Mouse (Mus musculus): ENCODE results near the gene Ltbp4. TPM values are rescaled to one million over a fixed set of nuclear protein-coding genes. Genes with fewer than 3 reads are reported as not detected.
A peak's percentile ranks its signal among the peaks of the same experiment; 100 is the strongest.

Ltbp4 gene
- 2.2 and 2.9 TPM in 2 replicates for total RNA-seq (2012; rRNA removed)
- polyA plus RNA-seq (2012; ENCODE audit: insufficient read depth in 1 of 2, insufficient read length in 2 of 2, low read depth in 1 of 2, low replicate concordance in 2 of 2, missing spikeins in 1 of 2), result 10 to 100 TPM in 1 of 2 experiments, not detected in 1; 14.2 TPM

GRCm38 (mm10) chr7:27337175-27337853 is at the start of gene Ltbp4:
Gene Ltbp4 (minus strand): TSS chr7:27337692.
- H3K36me3 ChIP-seq (ENCODE audit: control insufficient read depth in 1 of 2, insufficient read depth in 2 of 2, low read length in 2 of 2), result peaks cover 0 to 2% of the 10 kb centered on the region in 2 experiments; a peak in 2 of 4 replicates
- peak within 1 kb of the TSS in 1 of 2 experiments; percentile 15; a peak in 1 of 4 replicates for H3K4me3 ChIP-seq (ENCODE audit: control insufficient read depth in 1 of 2, insufficient read depth in 1 of 2, low read depth in 2 of 2, low read length in 2 of 2)
- TF ChIP-seq NRF1 (IDR thresholded peaks at IDR 0.05; ENCODE audit: insufficient read depth, low read depth, low read length, poor library complexity, severe bottlenecking) (no peak), POLR2AphosphoS2 (IDR thresholded peaks at IDR 0.05; ENCODE audit: low read length) (no peak), POLR2AphosphoS5 (IDR thresholded peaks at IDR 0.05; ENCODE audit: borderline replicate concordance, low read depth, low read length) (no peak), TAL1 (IDR thresholded peaks at IDR 0.05; ENCODE audit: low read length) (no peak), USF2 (IDR thresholded peaks at IDR 0.05; ENCODE audit: borderline replicate concordance in 1 of 2, insufficient read depth in 1 of 2, low read depth in 1 of 2, low read length in 2 of 2) (no peak), SMC3 (IDR thresholded peaks at IDR 0.05; ENCODE audit: low read depth, low read length) (no peak), MXI1 (IDR thresholded peaks at IDR 0.05; ENCODE audit: low read depth, low read length) (no peak), TBP (IDR thresholded peaks at IDR 0.05; ENCODE audit: low read depth, low read length) (no peak), MYB (IDR thresholded peaks at IDR 0.05; ENCODE audit: low read depth, low read length) (no peak)
- no peak within 1 kb of the TSS for H3K27ac ChIP-seq (ENCODE audit: control insufficient read depth, low read depth, low read length)
- no peaks in the 10 kb centered on the region for H3K9me3 ChIP-seq (replicated peaks; ENCODE audit: insufficient read depth, low read length)
- no peaks in the 10 kb centered on the region; a peak in 1 of 4 replicates for H3K27me3 ChIP-seq (ENCODE audit: control insufficient read depth in 1 of 2, insufficient read depth in 2 of 2, low read length in 2 of 2)
- peak within 1 kb of the TSS; percentile 19 for H3K9ac ChIP-seq (ENCODE audit: control insufficient read depth, low read depth, low read length, poor library complexity, severe bottlenecking)
- peaks cover 7% of the 10 kb centered on the region; the same call in 1 of the 2 replicates for H3K79me2 ChIP-seq (ENCODE audit: control insufficient read depth, insufficient read depth, low read length, poor library complexity)
- DNase-seq (ENCODE audit: low read depth, low spot score), result peak; percentile 65
- H3K4me1 ChIP-seq (ENCODE audit: control insufficient read depth in 1 of 2, insufficient read depth in 2 of 2, low read length in 2 of 2), result peaks cover 0 to 13% of the 10 kb centered on the region in 2 experiments; a peak in 2 of 4 replicates

- H3K9ac ChIP-seq (ENCODE audit: control insufficient read depth, low read depth, low read length, poor library complexity, severe bottlenecking), result no peak overlapping the region
- peak; percentile 72 for DNase-seq (ENCODE audit: low read depth, low spot score)
- H3K9me3 ChIP-seq (replicated peaks; ENCODE audit: insufficient read depth, low read length), result no peaks in the 10 kb centered on the region
- TF ChIP-seq GABPA (IDR thresholded peaks at IDR 0.05; ENCODE audit: low read depth, low read length), result no peak
- TF ChIP-seq ELF1 (IDR thresholded peaks at IDR 0.05; ENCODE audit: low read depth, low read length), result no peak
- peak; percentile 48; the same call in 1 of the 2 replicates for TF ChIP-seq ZC3H11A (IDR thresholded peaks at IDR 0.05; ENCODE audit: low read depth, low read length)
- no peak for TF ChIP-seq CHD2 (IDR thresholded peaks at IDR 0.05; ENCODE audit: low read length)
- TF ChIP-seq GATA1 (IDR thresholded peaks at IDR 0.05; ENCODE audit: low read depth, low read length), result no peak
- peak; percentile 27; the same call in 1 of the 2 replicates for TF ChIP-seq ETS1 (IDR thresholded peaks at IDR 0.05; ENCODE audit: low read depth, low read length)
- no peak for TF ChIP-seq KAT2A (conservative IDR thresholded peaks at IDR 0.05; ENCODE audit: low read depth, low read length)
- no peak for TF ChIP-seq NRF1 (IDR thresholded peaks at IDR 0.05; ENCODE audit: insufficient read depth, low read depth, low read length, poor library complexity, severe bottlenecking)
- no peak for TF ChIP-seq USF1 (IDR thresholded peaks at IDR 0.05; ENCODE audit: low read depth, low read length)
- TF ChIP-seq MYB (IDR thresholded peaks at IDR 0.05; ENCODE audit: low read depth, low read length), result no peak
- peak; percentile 74 for TF ChIP-seq SMC3 (IDR thresholded peaks at IDR 0.05; ENCODE audit: low read depth, low read length)
- peak; percentile 49; the same call in 1 of the 2 replicates for TF ChIP-seq ZNF384 (IDR thresholded peaks at IDR 0.05; ENCODE audit: low read depth, low read length)
- TF ChIP-seq RCOR1 (IDR thresholded peaks at IDR 0.05; ENCODE audit: low read depth, low read length), result no peak
- TF ChIP-seq ZMIZ1 (IDR thresholded peaks at IDR 0.05; ENCODE audit: low read depth, low read length), result no peak
- no peak for TF ChIP-seq HCFC1 (IDR thresholded peaks at IDR 0.05; ENCODE audit: low read depth, low read length)
- no peak for TF ChIP-seq JUND (IDR thresholded peaks at IDR 0.05; ENCODE audit: low read depth, low read length)
- TF ChIP-seq SIN3A (IDR thresholded peaks at IDR 0.05; ENCODE audit: low read length), result 0 out of 2 replicates have a peak, but pooled peaks have one; percentile 33
- peak; percentile 52 for TF ChIP-seq RAD21 (IDR thresholded peaks at IDR 0.05; ENCODE audit: low read depth, low read length)
- no peak for TF ChIP-seq USF2 (IDR thresholded peaks at IDR 0.05; ENCODE audit: borderline replicate concordance in 1 of 2, insufficient read depth in 1 of 2, low read depth in 1 of 2, low read length in 2 of 2)
- no peak for TF ChIP-seq POLR2A (IDR thresholded peaks at IDR 0.05; ENCODE audit: control insufficient read depth in 1 of 2, insufficient read depth in 1 of 2, low read depth in 1 of 2, low read length in 2 of 2, poor library complexity in 1 of 2)
- peak; percentile 85 to 91 (median 87) for TF ChIP-seq CTCF (IDR thresholded peaks at IDR 0.05 in 2 of 3, conservative IDR thresholded peaks at IDR 0.05 in 1 of 3; ENCODE audit: control insufficient read depth in 1 of 3, insufficient read depth in 1 of 3, low read depth in 2 of 3, low read length in 3 of 3, poor library complexity in 1 of 3, severe bottlenecking in 1 of 3)
- no peak for TF ChIP-seq ZKSCAN1 (IDR thresholded peaks at IDR 0.05; ENCODE audit: low read depth, low read length)
- TF ChIP-seq TCF12 (IDR thresholded peaks at IDR 0.05; ENCODE audit: low read depth, low read length), result no peak
- TF ChIP-seq MAFK (IDR thresholded peaks at IDR 0.05; ENCODE audit: borderline replicate concordance, low read depth, low read length), result no peak
- no peak for TF ChIP-seq TAL1 (IDR thresholded peaks at IDR 0.05; ENCODE audit: low read length)
Measured at GRCm38 (mm10) chr7:27384731-27385130, 47.2 kb upstream of the Ltbp4 start.

More at GRCm38 (mm10) chr7:27384731-27385130, 47.2 kb upstream of the Ltbp4 start:
- Histone ChIP-seq H3K27me3 (ENCODE audit: control insufficient read depth in 1 of 2, insufficient read depth in 2 of 2, low read length in 2 of 2) (no peaks in the 10 kb centered on the region), H3K36me3 (ENCODE audit: control insufficient read depth in 1 of 2, insufficient read depth in 2 of 2, low read length in 2 of 2) (peaks cover 0 to 16% of the 10 kb centered on the region in 2 experiments; a peak in 2 of 4 replicates), H3K4me3 (ENCODE audit: control insufficient read depth in 1 of 2, insufficient read depth in 1 of 2, low read depth in 2 of 2, low read length in 2 of 2) (no peak overlapping the region), H3K4me1 (ENCODE audit: control insufficient read depth in 1 of 2, insufficient read depth in 2 of 2, low read length in 2 of 2) (peaks cover 5 to 33% of the 10 kb centered on the region in 2 experiments), H3K27ac (ENCODE audit: control insufficient read depth, low read depth, low read length) (no peak overlapping the region; the same call in 1 of the 2 replicates), H3K79me2 (ENCODE audit: control insufficient read depth, insufficient read depth, low read length, poor library complexity) (no peaks in the 10 kb centered on the region)
